Mouse (Mus musculus) ES-E14 (cell line): ENCODE results near the gene Sdhc.

Experiments used
- ZC3H11A ChIP-seq: IDR thresholded peaks from 2 replicates; pipeline ENCODE4 v1.6.1; 2012; ENCODE audit warnings: low read depth, mild to moderate bottlenecking, inconsistent platforms, low read length, borderline replicate concordance
- ZNF384 ChIP-seq: IDR thresholded peaks from 2 replicates; pipeline ENCODE4 v1.6.1; 2012; ENCODE audit warnings: low read depth, low read length, inconsistent platforms

DNA sequence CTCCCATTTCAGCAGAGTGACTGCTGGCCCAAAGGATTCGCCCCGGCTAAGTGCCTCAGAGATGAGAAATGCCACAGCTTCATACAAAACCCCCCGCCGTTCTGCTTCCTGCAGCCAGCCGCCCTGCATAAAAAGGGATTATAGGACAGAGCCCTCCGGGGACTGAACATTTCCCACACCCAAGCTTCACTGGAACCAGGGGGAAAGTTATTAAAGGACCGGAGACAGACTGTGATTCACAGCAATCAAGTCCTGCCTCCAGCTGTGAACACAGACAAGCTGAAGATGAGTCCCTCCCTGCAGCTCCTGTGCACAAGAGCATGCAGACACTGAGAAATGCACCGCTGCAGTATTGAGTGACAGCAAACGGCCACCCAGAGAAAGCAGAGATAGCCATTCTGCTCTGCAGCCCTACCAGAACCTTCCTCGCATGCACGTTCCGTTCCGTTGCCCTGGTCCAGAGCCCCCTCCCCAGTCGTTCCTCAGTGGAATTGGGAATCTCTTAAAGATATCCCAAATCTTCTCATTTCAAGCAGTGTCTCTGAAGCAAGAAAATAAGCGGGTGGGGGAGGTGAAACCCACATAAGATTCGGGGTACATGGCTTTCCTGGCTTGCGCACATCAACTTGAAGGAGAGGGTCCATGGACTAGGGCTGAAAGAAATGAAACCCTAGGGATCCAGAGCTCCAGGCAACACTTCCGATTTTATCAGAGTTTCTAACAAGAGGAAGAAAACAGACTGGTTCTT is 42.9 kb upstream of the Sdhc start:
- TF ChIP-seq ZC3H11A (no peak), ZNF384 (no peak)
